Mouse (Mus musculus) right cerebral cortex, postnatal 4 days (tissue): ENCODE data around the gene Prkag1.

ENCODE experiments used
- DNase-seq: peaks from one replicate; pipeline ENCODE4 v3.0.0-alpha.2; 2022

Gene Prkag1

GRCm38 (mm10) chr15:98830736-98831683 is at the start of gene Prkag1:
Gene Prkag1, minus strand, starts transcription at chr15:98831521.
- DNase-seq: peak; percentile 94

GRCm38 (mm10) chr15:98877331-98877730 is 46.0 kb upstream of the Prkag1 start:
- DNase-seq: peak; percentile 44

GRCm38 (mm10) chr15:98871916-98872888 is 40.9 kb upstream of the Prkag1 start:
- peak; percentile 91 for DNase-seq

- DNase-seq: peak; percentile 40
Observed at GRCm38 (mm10) chr15:98871070-98871915, 40.0 kb upstream of the Prkag1 start, which contains the start of gene Kmt2d. Gene Kmt2d, minus strand, starts transcription at chr15:98871204.

- DNase-seq: peak; percentile 33
Observed at GRCm38 (mm10) chr15:98870179-98871069, 39.1 kb upstream of the Prkag1 start.

GRCm38 (mm10) chr15:98869342-98870178 is 38.2 kb upstream of the Prkag1 start:
- no peak for DNase-seq

- no peak for DNase-seq
Observed at GRCm38 (mm10) chr15:98868346-98869063, 37.2 kb upstream of the Prkag1 start.

GRCm38 (mm10) chr15:98867321-98867720 is 36.0 kb upstream of the Prkag1 start:
- DNase-seq: peak; percentile 39

GRCm38 (mm10) chr15:98866501-98866900 is 35.2 kb upstream of the Prkag1 start:
- no peak for DNase-seq

- DNase-seq: no peak
Observed at GRCm38 (mm10) chr15:98865771-98866170, 34.5 kb upstream of the Prkag1 start.

GRCm38 (mm10) chr15:98864951-98865350 is 33.6 kb upstream of the Prkag1 start:
- no peak for DNase-seq

- no peak for DNase-seq
Observed at GRCm38 (mm10) chr15:98863451-98863958, 32.2 kb upstream of the Prkag1 start.

GRCm38 (mm10) chr15:98861701-98862410 is 30.5 kb upstream of the Prkag1 start:
- DNase-seq: no peak

- DNase-seq: no peak
Observed at GRCm38 (mm10) chr15:98860921-98861320, 29.6 kb upstream of the Prkag1 start.

GRCm38 (mm10) chr15:98859319-98860043 is 28.2 kb upstream of the Prkag1 start:
- DNase-seq: no peak

- no peak for DNase-seq
Observed at GRCm38 (mm10) chr15:98854214-98854613, 22.9 kb upstream of the Prkag1 start.

- DNase-seq: no peak
Observed at GRCm38 (mm10) chr15:98853161-98853937, 22.0 kb upstream of the Prkag1 start.
